Comparison of ENCODE assay signal across 7 mouse cellular contexts in the genomic region with DNA sequence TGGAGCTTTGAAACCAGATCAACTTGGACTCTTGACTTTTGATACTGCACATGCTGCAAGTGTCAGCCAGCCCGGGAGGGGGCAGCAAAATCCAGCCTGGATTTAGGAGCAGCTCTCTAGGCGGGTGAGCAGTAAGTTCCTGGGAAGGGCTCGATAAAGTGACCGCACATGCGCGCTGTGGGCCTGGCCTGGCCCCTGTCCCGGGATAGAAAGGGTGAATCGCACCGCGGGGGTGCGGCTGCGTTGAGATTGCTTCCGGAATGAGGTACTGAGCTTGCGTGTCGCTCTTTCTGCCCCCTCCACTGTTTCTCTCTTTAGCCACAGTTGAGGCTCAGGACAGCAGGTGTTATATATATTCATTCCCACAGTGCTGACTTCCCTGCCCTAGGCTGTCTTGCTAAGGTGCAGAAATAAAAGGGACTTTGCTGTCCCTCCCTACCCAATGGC. TPM values are rescaled to one million over a fixed set of nuclear protein-coding genes. Genes with fewer than 3 reads are reported as not detected.
A peak's percentile ranks its signal among the peaks of the same experiment; 100 is the strongest.
DNase-seq lines count a peak whose midpoint lies in the region; ATAC-seq and TF ChIP-seq lines count a peak whose summit lies in the region.

No protein-coding gene starts in this region.

- no peaks in the 10 kb centered on the region for H3K9me3 ChIP-seq in limb, embryonic 11.5 days (ENCODE audit: control insufficient read depth, low read length)
- H3K9me3 ChIP-seq in midbrain, embryonic 15.5 days, result no peaks in the 10 kb centered on the region

- whole genome bisulfite sequencing in limb, embryonic 11.5 days, result under 1% methylated on average over 15 of the region's 15 CpGs
- 0% methylated on average over 15 of the region's 15 CpGs for WGBS in midbrain, embryonic 15.5 days
- under 1% methylated on average over 15 of the region's 15 CpGs for WGBS in spleen, adult 2 months

- no peaks in the 10 kb centered on the region for H3K4me1 ChIP-seq in limb, embryonic 11.5 days (ENCODE audit: control insufficient read depth, insufficient read depth, low read length)
- H3K4me1 ChIP-seq in midbrain, embryonic 15.5 days, result peaks cover 13% of the 10 kb centered on the region
- H3K4me1 ChIP-seq in spleen, adult 2 months (ENCODE audit: control insufficient read depth, insufficient read depth, insufficient read length), result no peaks in the 10 kb centered on the region

- no peak overlapping the region for H3K27ac ChIP-seq in limb, embryonic 11.5 days (replicated peaks; ENCODE audit: low read depth, low read length)
- H3K27ac ChIP-seq in midbrain, embryonic 15.5 days, result peak overlapping the region; percentile 24; the same call in 1 of the 2 replicates
- no peak overlapping the region for H3K27ac ChIP-seq in spleen, adult 2 months (ENCODE audit: insufficient read depth, low read length)

- ATAC-seq in limb, embryonic 11.5 days (ENCODE audit: insufficient number of reproducible peaks, low FRiP score, low TSS enrichment, low read depth), result peak; percentile 91
- ATAC-seq in midbrain, embryonic 15.5 days (replicated peaks), result peak; percentile 99

- H3K27me3 ChIP-seq in limb, embryonic 11.5 days (ENCODE audit: control insufficient read depth, insufficient read depth, low read length), result no peaks in the 10 kb centered on the region
- H3K27me3 ChIP-seq in midbrain, embryonic 15.5 days (replicated peaks), result peaks cover 7% of the 10 kb centered on the region; the same call in 1 of the 2 replicates
- H3K27me3 ChIP-seq in spleen, adult 2 months (ENCODE audit: control insufficient read depth, insufficient read depth, low read length), result no peaks in the 10 kb centered on the region

- peak overlapping the region; percentile 24 for H3K4me3 ChIP-seq in limb, embryonic 11.5 days (ENCODE audit: low read depth, low read length)
- peak overlapping the region; percentile 43 for H3K4me3 ChIP-seq in midbrain, embryonic 15.5 days
- H3K4me3 ChIP-seq in spleen, adult 2 months (ENCODE audit: extremely low read depth, insufficient read depth, insufficient read length), result peak overlapping the region; percentile 46; the same call in 1 of the 2 replicates

- H3K4me2 ChIP-seq in limb, embryonic 11.5 days (ENCODE audit: low read depth, severe bottlenecking), result peak overlapping the region; percentile 49
- H3K4me2 ChIP-seq in midbrain, embryonic 15.5 days, result peak overlapping the region; percentile 79

- no peak for TF ChIP-seq POLR2A in spleen, adult 2 months (IDR thresholded peaks at IDR 0.05; ENCODE audit: low read depth, low read length)

- no peak overlapping the region for H3K9ac ChIP-seq in limb, embryonic 11.5 days (ENCODE audit: low read length)
- peak overlapping the region; percentile 32 for H3K9ac ChIP-seq in midbrain, embryonic 15.5 days

- H3K36me3 ChIP-seq in limb, embryonic 11.5 days (ENCODE audit: control insufficient read depth, insufficient read depth, low read length), result no peaks in the 10 kb centered on the region
- no peaks in the 10 kb centered on the region for H3K36me3 ChIP-seq in midbrain, embryonic 15.5 days (replicated peaks)
- no peaks in the 10 kb centered on the region for H3K36me3 ChIP-seq in spleen, adult 2 months (ENCODE audit: control insufficient read depth, insufficient read depth, low read length)

- TF ChIP-seq CTCF in spleen, adult 2 months (IDR thresholded peaks at IDR 0.05; ENCODE audit: extremely low read depth, insufficient read depth, insufficient read length, insufficient replicate concordance), result peak; percentile 55; the same call in 1 of the 2 replicates

- peak; percentile 77 for DNase-seq in adrenal gland, adult 8-10 months
- peak; percentile 86 for DNase-seq in embryo, embryonic 9.5 days (ENCODE audit: extremely low spot score)
- peak; percentile 98 for DNase-seq in heart, adult 11 months
- DNase-seq in kidney, adult 18-20 months, result peak; percentile 87
- DNase-seq in limb, embryonic 11.5 days (ENCODE audit: low spot score), result peak; percentile 92
- DNase-seq in spleen, adult 2 months (ENCODE audit: low read depth in 1 of 2, low spot score in 2 of 2), result peak; percentile 12 to 56

RNA-seq across cellular contexts. Expression of gene Tmem14a, which starts 52.1 kb away (rescaled TPM):
- 10 to 100 TPM in 1 of 4 experiments, 1 to 10 TPM in 3; 6.4 to 10.6 (median 9.1) TPM for total RNA-seq in adrenal gland, adult 8-10 months (2022)
- 6.7 and 7.9 TPM in 2 replicates for polyA plus RNA-seq in limb, embryonic 11.5 days (2014; fragmentation: Nextera tagmentation; extraction: Ambion mirVana)
- polyA plus RNA-seq in midbrain, embryonic 15.5 days (2015; fragmentation: Nextera tagmentation; extraction: Ambion mirVana), result 15.5 and 16.3 TPM in 2 replicates
- 1.2 and 1.3 TPM in 2 replicates for polyA plus RNA-seq in spleen, adult 2 months (2012; rRNA removed)

Comparison
In these comparisons a context has a peak if more than half of its experiments do, and no peak if none do; other contexts are left out.
1. DNase-seq: peak in every context shown above with its lines; median percentile 98 in heart, adult 11 months; 92 in limb, embryonic 11.5 days; 87 in kidney, adult 18-20 months; 86 in embryo, embryonic 9.5 days; 77 in adrenal gland, adult 8-10 months; 34 in spleen, adult 2 months.